Mouse (Mus musculus) left cerebral cortex, adult 18-20 months (tissue): Measurements from ENCODE around the gene Nvl. TPM values are rescaled to one million over a fixed set of nuclear protein-coding genes. Genes with fewer than 3 reads are reported as not detected.

Source experiments
- DNase-seq, 2 experiments: peaks; one replicate each; pipeline ENCODE4 v3.0.0; 2021 to 2022; ENCODE audit warnings: low spot score in 2 of 2, mixed read lengths in 1 of 2
- total RNA-seq, 2 experiments: library from RNA; stranded (reverse); gene quantifications; 2 replicates each; pipeline ENCODE4 v1.2.3; 2021

Nvl gene
- total RNA-seq, 2 experiments from 2014 or later = 30.0 to 31.9 TPM

DNA sequence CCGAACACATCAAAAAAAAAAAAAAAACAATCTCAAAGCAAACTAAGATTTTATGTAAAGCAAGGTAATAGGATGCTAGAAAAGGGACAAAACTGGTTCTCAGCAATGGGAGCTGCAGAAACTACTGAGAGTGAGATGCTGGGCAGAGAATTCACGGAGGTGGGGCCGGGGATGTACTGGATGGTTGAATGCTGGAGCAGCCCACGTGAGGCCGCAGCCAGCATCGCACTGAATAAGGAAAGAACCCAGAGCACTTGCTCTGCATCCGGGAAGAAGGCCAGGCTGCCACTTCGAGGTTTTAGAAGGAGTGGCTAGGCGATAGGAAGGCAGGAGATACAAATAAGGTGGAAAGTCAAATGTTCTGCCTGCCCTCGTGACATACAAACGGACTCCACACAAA lies 74.3 kb downstream of the Nvl start:
- DNase-seq = peak; percentile 27 to 56

DNA sequence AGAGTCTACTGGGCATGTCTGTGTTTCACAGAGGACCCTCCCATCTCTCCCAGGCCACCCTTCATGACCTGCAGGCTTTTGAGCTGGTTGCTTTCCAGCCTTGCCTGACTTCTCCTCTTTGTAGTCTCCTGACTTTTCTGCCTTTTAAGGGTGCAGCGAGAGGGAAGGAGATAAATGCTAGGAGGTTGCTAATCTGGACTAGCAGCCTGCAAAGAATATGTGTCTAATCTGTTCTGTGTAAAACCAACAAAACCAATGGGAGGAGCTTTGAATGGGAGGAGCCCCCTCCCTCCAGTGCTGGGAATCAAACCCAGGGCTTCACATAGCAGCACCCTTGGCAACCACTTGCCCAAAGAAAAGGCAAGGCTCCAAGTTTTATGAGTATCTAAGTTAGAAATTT lies 75.7 kb downstream of the Nvl start:
- no peak for DNase-seq

DNA sequence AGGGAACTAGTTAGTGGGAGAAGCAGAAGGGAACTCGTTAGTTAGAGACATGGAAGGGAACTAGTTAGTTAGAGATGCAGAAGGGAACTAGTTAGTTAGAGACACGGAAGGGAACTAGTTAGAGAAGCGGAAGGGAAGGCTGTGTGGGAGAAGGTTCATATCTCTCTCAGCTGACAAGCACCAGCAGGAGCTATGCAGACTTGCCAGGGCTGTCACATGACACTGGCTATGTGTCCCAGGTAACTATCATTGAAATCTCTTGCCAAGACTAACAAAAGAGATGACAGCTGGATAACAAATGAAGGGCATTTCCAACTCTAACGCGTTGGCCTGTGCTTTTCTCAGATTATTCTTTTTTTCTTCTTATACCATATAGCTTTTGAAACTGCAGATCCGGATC lies 79.4 kb downstream of the Nvl start:
- no peak for DNase-seq

DNA sequence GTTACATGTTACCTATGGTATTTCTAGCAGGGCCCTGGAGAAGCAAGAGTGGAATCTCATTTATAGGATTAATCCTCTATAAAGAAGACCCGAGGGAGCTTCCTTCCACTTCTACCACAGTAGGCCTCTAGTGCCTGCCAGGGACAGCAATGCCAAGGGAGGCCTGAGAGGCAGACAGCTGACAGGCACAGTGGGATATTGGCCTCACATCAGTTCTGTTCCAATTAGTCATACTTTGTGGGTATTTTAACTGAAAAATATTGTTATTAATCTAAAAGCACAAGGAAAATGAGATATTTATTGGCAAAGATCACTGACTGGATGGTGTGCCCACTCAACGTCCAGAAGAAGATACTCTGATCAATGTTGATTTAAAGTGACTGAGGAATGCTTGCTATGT lies 80.0 kb downstream of the Nvl start:
- DNase-seq = no peak

GRCm38 (mm10) chr1:181061784-181062485 lies 82.1 kb downstream of the Nvl start:
- DNase-seq = no peak

- DNase-seq = no peak
Measured at GRCm38 (mm10) chr1:181052898-181053297, 91.1 kb downstream of the Nvl start.

DNA sequence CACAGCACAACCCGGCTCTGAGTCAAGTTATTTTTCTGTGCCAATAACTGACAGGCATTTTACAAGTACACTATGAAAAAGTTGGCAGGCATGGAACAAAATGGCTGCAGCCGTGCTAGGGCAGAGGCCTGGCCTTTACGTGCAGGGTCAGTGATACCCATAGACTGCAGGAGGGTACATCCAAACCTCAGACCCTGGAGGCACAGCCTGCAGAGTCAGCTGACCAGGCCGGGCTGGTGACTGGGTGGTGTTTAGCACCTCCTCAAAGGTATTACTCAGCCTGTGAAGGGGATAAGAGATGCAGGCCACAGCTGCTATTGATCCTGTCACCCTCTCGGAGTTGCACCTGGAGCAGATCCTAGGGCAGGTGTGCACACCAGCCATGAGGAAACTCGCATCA lies 93.1 kb downstream of the Nvl start, which contains the start of gene 9130409I23Rik:
Gene 9130409I23Rik (plus strand): TSS at position 301 of the 400 bp plus-strand sequence.
- DNase-seq = no peak

- DNase-seq = no peak
Measured at GRCm38 (mm10) chr1:181049328-181049842, 94.6 kb downstream of the Nvl start.

- DNase-seq = no peak
Measured at GRCm38 (mm10) chr1:181047520-181047919, 96.5 kb downstream of the Nvl start.

GRCm38 (mm10) chr1:181039652-181040051 lies 104.4 kb downstream of the Nvl start:
- peak in 1 of 2 experiments; percentile 18 for DNase-seq

DNA sequence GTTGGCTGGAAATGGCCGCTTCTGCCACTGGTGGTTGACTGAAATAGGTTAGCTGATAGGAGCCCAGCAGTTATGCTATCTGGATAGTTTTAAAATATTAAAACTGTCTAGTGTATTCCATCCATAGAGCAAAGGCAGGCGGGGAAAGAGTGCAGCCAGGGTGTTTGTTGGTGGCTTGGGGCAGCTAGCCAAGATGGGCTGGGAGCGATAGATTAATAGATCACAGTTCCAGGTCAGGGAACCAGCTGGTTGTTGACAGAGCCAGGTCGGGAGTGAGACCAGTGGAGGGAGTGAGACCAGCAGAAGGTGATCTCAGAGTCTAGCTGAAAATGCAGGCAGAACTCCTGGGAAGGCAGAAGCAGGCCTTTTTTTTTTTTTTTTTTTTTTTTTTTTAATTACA lies 106.4 kb downstream of the Nvl start:
- no peak for DNase-seq

Other genes starting within 250 kb of the Nvl start
- 10 to 100 TPM; 28.9 to 29.4 TPM for gene Pycr2, start 239.9 kb downstream of the Nvl start, total RNA-seq
- gene Lefty1, start 209.2 kb downstream of the Nvl start, total RNA-seq = under 1 TPM; 0.21 to 0.91 TPM
- 10 to 100 TPM; 15.5 to 19.4 TPM for gene Tmem63a, start 201.9 kb downstream of the Nvl start, total RNA-seq
- 10 to 100 TPM; 27.6 to 30.8 TPM for gene Ephx1, start 123.3 kb downstream of the Nvl start, total RNA-seq
- gene 9130409I23Rik, start 93.0 kb downstream of the Nvl start, total RNA-seq = not detected
- 10 to 100 TPM; 28.7 to 33.3 TPM for gene Cnih4, start 489 bp upstream of the Nvl start, total RNA-seq
- 10 to 100 TPM; 98.1 to 98.9 TPM for gene Wdr26, start 67.8 kb upstream of the Nvl start, total RNA-seq
- 10 to 100 TPM; 73.8 to 96.1 TPM for gene Cnih3, start 208.4 kb upstream of the Nvl start, total RNA-seq